Comparison of ENCODE assay signal across 8 mouse cellular contexts in the genomic region with DNA sequence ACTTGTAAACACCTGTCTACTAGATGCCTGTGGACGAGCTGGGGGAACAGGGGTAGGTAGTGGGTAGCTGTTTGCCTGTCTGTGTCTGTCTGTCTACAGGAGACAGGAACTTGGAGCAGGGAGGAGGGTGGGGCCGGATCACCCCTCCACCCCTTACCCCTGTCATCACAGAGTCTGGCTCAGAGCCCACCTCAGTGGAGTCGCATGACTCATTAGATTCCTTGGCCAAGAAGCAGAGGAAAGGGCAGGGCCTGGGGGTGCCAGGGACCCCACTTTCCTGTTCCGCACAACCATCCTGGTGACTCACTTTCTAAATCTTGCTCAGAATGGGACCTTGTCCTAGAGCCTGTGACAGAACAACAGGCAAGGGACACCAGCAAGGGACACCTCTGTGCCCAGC. TPM values are rescaled to one million over a fixed set of nuclear protein-coding genes. Genes with fewer than 3 reads are reported as not detected.
DNase-seq lines count a peak whose midpoint lies in the region; TF ChIP-seq lines count a peak whose summit lies in the region.
"Had no signal": no experiment of that assay in that cellular context is flagged by ENCODE, and none has a peak within 500 bp of the region (broad histone marks: within the 10 kb centered on the region; RNA-seq: fewer than 3 reads in every experiment).

No protein-coding gene starts in this region.

- 19% methylated on average over 4 of the region's 4 CpGs for WGBS in lung, adult 2 months

- H3K4me3 ChIP-seq in lung, adult 2 months (replicated peaks; ENCODE audit: extremely low read depth, low read depth, low read length): no peak overlapping the region

- DNase-seq in Muller cell, postnatal 12 days (ENCODE audit: inconsistent ontology term): peak; percentile 88
- peak; percentile 81 for DNase-seq in adrenal gland, postnatal 36 days
- peak; percentile 59 to 60 for DNase-seq in heart, postnatal 10 days
- DNase-seq in lung, adult 2 months: peak; percentile 55
- no peak for DNase-seq in gastrocnemius, postnatal 25 days
- DNase-seq in left cerebral cortex, adult 18-20 months (ENCODE audit: low spot score in 2 of 2): no peak
- no peak for DNase-seq in cerebellum, adult 18-20 months

- intact Hi-C loops in heart, postnatal 10 days (cut with DNase I): no loop called here

- TF ChIP-seq CTCF in lung, adult 2 months (IDR thresholded peaks at IDR 0.05; ENCODE audit: insufficient read depth, low read length): no peak

- H3K4me1 ChIP-seq in lung, adult 2 months (ENCODE audit: control insufficient read depth, insufficient read depth, low read length): peaks cover 39% of the 10 kb centered on the region

- no peak for TF ChIP-seq POLR2A in lung, adult 2 months (IDR thresholded peaks at IDR 0.05; ENCODE audit: borderline replicate concordance, extremely low read depth, low read depth, low read length)

RNA-seq across cellular contexts. Expression of a gene that starts 2.2 kb away (rescaled TPM):
- total RNA-seq in adrenal gland, postnatal 36 days (2021): 100 to 1,000 TPM; 103 to 217 TPM
- 10 to 100 TPM; 64.6 to 83.6 TPM for total RNA-seq in heart, postnatal 10 days (2021)
- polyA plus RNA-seq in lung, adult 2 months (2012; rRNA removed): 134 and 222 TPM in 2 replicates
- total RNA-seq in gastrocnemius, postnatal 25 days (2021): 10 to 100 TPM; 23.7 to 31.5 TPM
- 10 to 100 TPM; 10.5 to 19.5 TPM for total RNA-seq in left cerebral cortex, adult 18-20 months (2021)

RNA-seq across cellular contexts. Expression of a gene that starts 37.9 kb away (rescaled TPM):
- under 1 TPM; 0.40 to 0.46 TPM for total RNA-seq in adrenal gland, postnatal 36 days (2021)
- not detected for total RNA-seq in heart, postnatal 10 days (2021)
- 0.19 and 0.66 TPM in 2 replicates for polyA plus RNA-seq in lung, adult 2 months (2012; rRNA removed)
- total RNA-seq in gastrocnemius, postnatal 25 days (2021): not detected
- 1 to 10 TPM; 1.6 to 2.4 TPM for total RNA-seq in left cerebral cortex, adult 18-20 months (2021)
- total RNA-seq: megakaryocyte-erythroid progenitor cell, adult 5-6 weeks had no signal

RNA-seq across cellular contexts. Expression of a gene that starts 45.1 kb away (rescaled TPM):
- not detected for total RNA-seq in adrenal gland, postnatal 36 days (2021)
- not detected for total RNA-seq in heart, postnatal 10 days (2021)
- not detected in 2 replicates for polyA plus RNA-seq in lung, adult 2 months (2012; rRNA removed)
- total RNA-seq in gastrocnemius, postnatal 25 days (2021): not detected
- total RNA-seq in left cerebral cortex, adult 18-20 months (2021): not detected
- total RNA-seq: megakaryocyte-erythroid progenitor cell, adult 5-6 weeks had no signal

Comparison
In these comparisons a context has a peak if more than half of its experiments do, and no peak if none do; other contexts are left out.
1. DNase-seq: peak in Muller cell, postnatal 12 days (single experiment), adrenal gland, postnatal 36 days (2 of 2), heart, postnatal 10 days (2 of 2) and lung, adult 2 months (single experiment); none in gastrocnemius, postnatal 25 days (single experiment), left cerebral cortex, adult 18-20 months (0 of 2) and cerebellum, adult 18-20 months (0 of 2).